In the genomic region with DNA sequence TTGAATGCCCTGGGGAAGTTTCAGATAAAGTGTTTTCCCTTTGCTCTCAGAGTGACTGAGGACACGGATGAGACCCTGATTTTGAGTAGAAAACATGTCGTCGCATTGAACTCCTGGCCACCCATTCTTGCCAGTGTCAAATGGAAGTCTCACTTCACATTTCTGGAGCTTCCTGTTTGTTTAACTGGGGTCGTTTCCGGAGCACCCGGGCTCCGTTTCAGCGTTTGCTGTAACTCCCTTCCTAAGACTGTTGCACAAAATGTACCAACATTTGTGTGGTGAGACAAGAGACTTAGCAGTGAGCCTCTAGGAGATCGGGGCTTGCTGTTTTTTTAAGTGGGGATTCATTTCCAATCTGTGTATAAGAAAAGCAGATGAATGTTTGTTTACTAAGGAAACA, we compare ENCODE assay signal across 12 mouse cellular contexts.
DNase-seq lines count a peak whose midpoint lies in the region; ATAC-seq lines count a peak whose summit lies in the region.
"Had no signal": no experiment of that assay in that cellular context is flagged by ENCODE, and none has a peak within 500 bp of the region (broad histone marks: within the 10 kb centered on the region; RNA-seq: fewer than 3 reads in every experiment).

No protein-coding gene starts in this region.

- H3K4me2 ChIP-seq in heart, embryonic 14.5 days (ENCODE audit: low read length): no peak overlapping the region; the same call in 1 of the 2 replicates
- no peak overlapping the region for H3K4me2 ChIP-seq in hindbrain, embryonic 14.5 days (replicated peaks)
- H3K4me2 ChIP-seq: embryonic facial prominence, embryonic 13.5 days; neural tube, embryonic 12.5 days had no signal

- intact Hi-C loops in left cerebral cortex, postnatal 25 days (cut with DNase I): no loop called here

- no peak for ATAC-seq in heart, embryonic 14.5 days (ENCODE audit: insufficient number of reproducible peaks, insufficient read depth, low FRiP score, low read depth)
- no peak for ATAC-seq in hindbrain, embryonic 14.5 days (ENCODE audit: low FRiP score)

- H3K36me3 ChIP-seq in heart, embryonic 14.5 days (ENCODE audit: control insufficient read depth, insufficient read depth, low read length): no peaks in the 10 kb centered on the region
- H3K36me3 ChIP-seq in hindbrain, embryonic 14.5 days (replicated peaks; ENCODE audit: control insufficient read depth, insufficient read depth): no peaks in the 10 kb centered on the region
- H3K36me3 ChIP-seq: embryonic facial prominence, embryonic 13.5 days; neural tube, embryonic 12.5 days had no signal

- no peaks in the 10 kb centered on the region for H3K27me3 ChIP-seq in heart, embryonic 14.5 days (ENCODE audit: control insufficient read depth, insufficient read depth, low read length)
- no peaks in the 10 kb centered on the region for H3K27me3 ChIP-seq in hindbrain, embryonic 14.5 days (ENCODE audit: control insufficient read depth, insufficient read depth, low read length)
- H3K27me3 ChIP-seq: embryonic facial prominence, embryonic 13.5 days had no signal

- H3K9me3 ChIP-seq in heart, embryonic 14.5 days (ENCODE audit: control insufficient read depth, low read length): no peaks in the 10 kb centered on the region
- H3K9me3 ChIP-seq in hindbrain, embryonic 14.5 days (ENCODE audit: control insufficient read depth, low read length): no peaks in the 10 kb centered on the region
- H3K9me3 ChIP-seq: embryonic facial prominence, embryonic 13.5 days; megakaryocyte, embryonic 14.5 days; neural tube, embryonic 12.5 days had no signal

- H3K27ac ChIP-seq in heart, embryonic 14.5 days (replicated peaks in 1 of 2; ENCODE audit: control insufficient read depth in 1 of 2, insufficient read depth in 1 of 2, low read depth in 2 of 2, low read length in 2 of 2): peak overlapping the region; percentile 50 to 72
- no peak overlapping the region for H3K27ac ChIP-seq in hindbrain, embryonic 14.5 days
- H3K27ac ChIP-seq: embryonic facial prominence, embryonic 13.5 days; neural tube, embryonic 12.5 days had no signal

- no peak overlapping the region for H3K4me3 ChIP-seq in heart, embryonic 14.5 days (ENCODE audit: control insufficient read depth in 1 of 2, insufficient read depth in 1 of 2, low read depth in 1 of 2, low read length in 2 of 2)
- no peak overlapping the region for H3K4me3 ChIP-seq in hindbrain, embryonic 14.5 days (replicated peaks; ENCODE audit: low read length)
- H3K4me3 ChIP-seq: embryonic facial prominence, embryonic 13.5 days; megakaryocyte, embryonic 14.5 days; neural tube, embryonic 12.5 days had no signal

- H3K9ac ChIP-seq in heart, embryonic 14.5 days (ENCODE audit: low read length): 0 out of 2 replicates have a peak overlapping the region, but pooled peaks have one; percentile 19
- no peak overlapping the region for H3K9ac ChIP-seq in hindbrain, embryonic 14.5 days
- H3K9ac ChIP-seq: embryonic facial prominence, embryonic 13.5 days; neural tube, embryonic 12.5 days had no signal

- WGBS in heart, embryonic 14.5 days: 57% methylated on average over 9 of the region's 9 CpGs
- 62% methylated on average over 9 of the region's 9 CpGs for WGBS in hindbrain, embryonic 14.5 days

- H3K4me1 ChIP-seq in heart, embryonic 14.5 days (ENCODE audit: control insufficient read depth in 2 of 2, insufficient read depth in 2 of 2, low read length in 2 of 2): peaks cover 22 to 47% of the 10 kb centered on the region in 2 experiments
- no peaks in the 10 kb centered on the region for H3K4me1 ChIP-seq in hindbrain, embryonic 14.5 days (replicated peaks; ENCODE audit: control insufficient read depth, insufficient read depth, low read length)

- no peak for DNase-seq in heart, postnatal 4 days
- peak; percentile 19 for DNase-seq in MEL-GATA-1-ER (ENCODE audit: extremely low read depth, low read depth)
- DNase-seq in kidney, postnatal 14 days: peak; percentile 53
- DNase-seq in lung, postnatal 4 days: peak; percentile 36 to 43
- DNase-seq in embryo, embryonic 11 days: no peak
- no peak for DNase-seq in hindbrain, embryonic 14.5 days (ENCODE audit: low spot score)
- no peak for DNase-seq in left cerebral cortex, postnatal 25 days (ENCODE audit: low spot score in 2 of 2)
- DNase-seq: layer of hippocampus, postnatal 36 days had no signal

Comparison
In these comparisons a context has a peak if more than half of its experiments do, and no peak if none do; other contexts are left out.
1. DNase-seq: peak in MEL-GATA-1-ER (single experiment), kidney, postnatal 14 days (single experiment) and lung, postnatal 4 days (2 of 2); none in heart, postnatal 4 days (single experiment), embryo, embryonic 11 days (single experiment), hindbrain, embryonic 14.5 days (single experiment) and left cerebral cortex, postnatal 25 days (0 of 2).